Mouse (Mus musculus): ENCODE measurements around the gene Gas2l1. TPM values are rescaled to one million over a fixed set of nuclear protein-coding genes. Genes with fewer than 3 reads are reported as not detected.

Gene Gas2l1
- polyA plus RNA-seq, 1 experiment from 2014 or later: 34.4 TPM

DNA sequence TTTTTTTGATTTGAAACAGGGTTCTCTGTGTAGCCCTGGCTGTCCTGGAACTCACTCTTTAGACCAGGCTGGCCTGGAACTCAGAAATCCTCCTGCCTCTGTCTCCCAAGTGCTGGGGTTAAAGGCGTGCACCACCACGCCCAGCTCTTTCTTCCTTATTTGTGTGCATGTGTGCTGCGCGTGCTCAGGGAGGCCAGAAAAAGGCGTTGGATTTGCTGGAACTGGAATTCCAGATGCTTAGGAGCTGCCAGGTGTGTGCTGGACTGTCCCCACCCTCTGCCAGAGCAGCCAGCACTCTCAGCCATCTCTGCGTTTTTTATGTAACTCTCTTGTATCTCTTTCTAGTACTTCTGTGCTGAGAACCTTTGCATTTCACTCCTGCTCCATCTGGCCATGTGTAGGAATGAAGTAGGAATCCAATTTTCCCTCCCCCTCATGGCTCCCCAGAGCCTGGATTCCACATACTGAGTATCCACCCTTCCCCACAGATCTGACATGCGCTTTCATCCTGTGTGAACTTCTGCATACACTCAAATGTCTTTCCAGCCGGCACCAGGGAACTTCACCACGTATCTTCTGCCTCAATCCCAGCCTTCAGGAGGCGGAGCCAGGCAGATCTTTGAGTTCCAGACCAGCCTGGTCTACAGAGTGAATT lies 12.8 kb downstream of the Gas2l1 start:
- no peak for DNase-seq (ENCODE audit: low spot score)
- Histone ChIP-seq H3K9me3 (no peaks in the 10 kb centered on the region), H3K36me3 (no peaks in the 10 kb centered on the region), H3K4me1 (peaks cover 16% of the 10 kb centered on the region), H3K4me3 (no peak overlapping the region), H3K27ac (no peak overlapping the region), H3K27me3 (ENCODE audit: insufficient read depth, poor library complexity, severe bottlenecking) (peaks cover 36% of the 10 kb centered on the region)
- WGBS: 66% methylated on average over 10 of the region's 10 CpGs

GRCm38 (mm10) chr11:5051629-5052028 lies 13.5 kb downstream of the Gas2l1 start:
- Histone ChIP-seq H3K4me1 (peaks cover 14% of the 10 kb centered on the region), H3K27me3 (ENCODE audit: insufficient read depth, poor library complexity, severe bottlenecking) (peaks cover 29% of the 10 kb centered on the region), H3K27ac (no peak overlapping the region), H3K4me3 (no peak overlapping the region), H3K9me3 (no peaks in the 10 kb centered on the region), H3K36me3 (no peaks in the 10 kb centered on the region)
- WGBS: 82% methylated on average over 10 of the region's 10 CpGs
- DNase-seq (ENCODE audit: low spot score): no peak

DNA sequence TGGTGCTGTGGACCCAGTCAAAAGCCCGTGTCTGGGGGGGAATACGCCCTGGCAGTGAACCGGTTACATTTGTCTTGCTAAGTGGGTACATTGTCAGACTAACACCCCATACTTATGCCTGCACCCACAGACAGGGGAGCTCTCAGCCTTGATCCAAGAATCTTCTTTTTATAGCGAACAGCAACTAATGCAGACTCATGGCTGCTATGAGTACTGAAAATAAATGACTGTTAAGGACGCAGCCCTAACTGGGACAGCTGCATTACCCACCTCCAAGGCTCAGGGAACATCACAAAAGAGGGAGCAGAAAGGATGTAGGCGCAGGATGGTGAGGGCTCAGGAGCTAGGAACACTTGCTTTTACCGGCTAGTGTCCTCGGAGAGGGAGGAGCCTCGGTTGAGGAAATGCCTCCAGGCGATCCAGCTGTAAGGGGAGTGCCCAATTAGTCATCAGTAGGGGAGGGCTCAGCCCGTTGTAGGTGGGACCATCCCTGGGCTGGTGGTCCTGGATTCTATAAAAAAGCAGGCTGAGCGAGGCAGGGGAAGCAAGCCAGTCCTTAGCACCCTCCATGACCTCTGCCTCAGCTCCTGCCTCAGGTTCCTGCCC lies 18.7 kb downstream of the Gas2l1 start:
- Histone ChIP-seq H3K36me3 (peaks cover 18% of the 10 kb centered on the region), H3K4me3 (no peak overlapping the region), H3K9me3 (no peaks in the 10 kb centered on the region), H3K27ac (no peak overlapping the region), H3K4me1 (peaks cover 8% of the 10 kb centered on the region; the same call in 1 of the 2 replicates), H3K27me3 (ENCODE audit: insufficient read depth, poor library complexity, severe bottlenecking) (peaks cover 9% of the 10 kb centered on the region)
- no peak for DNase-seq (ENCODE audit: low spot score)
- WGBS: 45% methylated on average over 12 of the region's 12 CpGs

GRCm38 (mm10) chr11:5042645-5043381 lies 22.3 kb downstream of the Gas2l1 start:
- WGBS: 90% methylated on average over 8 of the region's 8 CpGs
- peaks cover 52% of the 10 kb centered on the region for H3K36me3 ChIP-seq

GRCm38 (mm10) chr11:5041144-5041780 lies 23.9 kb downstream of the Gas2l1 start:
- Histone ChIP-seq H3K4me3 (no peak overlapping the region), H3K27me3 (ENCODE audit: insufficient read depth, poor library complexity, severe bottlenecking) (no peaks in the 10 kb centered on the region), H3K36me3 (peaks cover 67% of the 10 kb centered on the region), H3K27ac (no peak overlapping the region), H3K9me3 (no peaks in the 10 kb centered on the region), H3K4me1 (peaks cover 18% of the 10 kb centered on the region)
- no peak for DNase-seq (ENCODE audit: low spot score)
- whole genome bisulfite sequencing: 64% methylated on average over 18 of the region's 18 CpGs

More at GRCm38 (mm10) chr11:5042645-5043381, 22.3 kb downstream of the Gas2l1 start:
- Histone ChIP-seq H3K4me3 (no peak overlapping the region), H3K27me3 (ENCODE audit: insufficient read depth, poor library complexity, severe bottlenecking) (no peaks in the 10 kb centered on the region), H3K4me1 (peaks cover 18% of the 10 kb centered on the region), H3K9me3 (no peaks in the 10 kb centered on the region), H3K27ac (no peak overlapping the region)
- DNase-seq (ENCODE audit: low spot score): no peak

- Histone ChIP-seq H3K36me3 (peaks cover 72% of the 10 kb centered on the region), H3K27ac (no peak overlapping the region), H3K4me1 (peaks cover 18% of the 10 kb centered on the region), H3K4me3 (no peak overlapping the region), H3K9me3 (no peaks in the 10 kb centered on the region), H3K27me3 (ENCODE audit: insufficient read depth, poor library complexity, severe bottlenecking) (no peaks in the 10 kb centered on the region)
- DNase-seq (ENCODE audit: low spot score): no peak
- 89% methylated on average over 5 of the region's 5 CpGs for WGBS
Observed at GRCm38 (mm10) chr11:5040585-5040984, 24.5 kb downstream of the Gas2l1 start.

DNA sequence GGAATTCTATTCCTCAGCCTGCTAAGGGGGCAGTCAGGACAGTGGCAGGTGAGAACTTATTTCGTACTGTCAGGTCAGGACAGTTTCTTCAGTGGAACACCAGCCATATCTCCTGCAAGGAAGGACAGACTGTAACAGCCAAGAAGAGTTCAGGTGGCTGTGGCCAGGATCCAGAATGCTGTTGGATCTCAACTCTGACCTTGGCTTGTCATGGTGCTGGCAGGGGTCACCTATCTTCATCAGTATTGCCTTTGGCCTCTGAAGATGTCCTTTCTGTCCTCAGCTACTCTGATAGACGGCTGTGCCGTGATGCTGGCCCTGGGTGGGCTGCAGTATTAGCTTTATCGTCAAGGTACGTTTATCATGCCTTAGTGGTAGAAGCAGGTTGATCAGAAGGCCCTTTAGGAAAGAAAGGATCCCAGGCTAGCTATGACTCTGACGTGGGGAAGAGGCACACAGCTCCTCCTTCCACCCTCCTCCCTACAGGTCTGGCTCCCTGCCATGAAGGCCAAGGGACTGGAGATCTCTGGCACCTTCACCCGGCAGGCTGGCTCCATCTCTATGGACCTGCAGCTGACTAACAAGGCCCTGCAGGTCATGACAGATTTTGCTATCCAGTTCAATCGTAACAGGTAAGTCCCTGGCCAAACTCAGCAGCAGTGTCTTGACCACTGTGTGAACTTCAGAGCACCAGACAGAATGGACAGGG lies 27.8 kb downstream of the Gas2l1 start:
- DNase-seq (ENCODE audit: low spot score): no peak
- Histone ChIP-seq H3K4me1 (peaks cover 18% of the 10 kb centered on the region), H3K27ac (no peak overlapping the region), H3K4me3 (no peak overlapping the region), H3K9me3 (no peaks in the 10 kb centered on the region), H3K36me3 (peaks cover 96% of the 10 kb centered on the region), H3K27me3 (ENCODE audit: insufficient read depth, poor library complexity, severe bottlenecking) (no peaks in the 10 kb centered on the region)
- WGBS: 83% methylated on average over 8 of the region's 8 CpGs

DNA sequence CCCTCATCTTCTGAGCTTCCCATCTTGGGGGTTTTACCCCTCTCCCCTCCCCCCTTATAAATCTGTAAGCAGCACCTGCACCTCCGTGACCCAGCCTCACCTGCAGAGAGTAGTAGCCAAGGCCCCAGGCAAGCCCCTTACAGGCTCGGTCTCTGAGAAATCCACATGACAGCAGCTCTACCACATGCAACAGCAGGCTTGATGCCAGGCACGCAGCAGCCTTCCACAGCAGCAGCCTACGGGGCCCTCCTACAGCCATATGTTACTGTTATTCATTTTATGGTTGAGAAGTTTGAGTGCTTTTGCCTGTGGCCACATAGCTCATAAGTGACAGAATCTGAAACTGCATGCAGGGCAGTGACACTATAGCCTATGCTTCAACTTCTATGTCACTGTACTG lies 29.7 kb downstream of the Gas2l1 start:
- Histone ChIP-seq H3K27ac (no peak overlapping the region), H3K4me1 (peaks cover 1% of the 10 kb centered on the region; the same call in 1 of the 2 replicates), H3K27me3 (ENCODE audit: insufficient read depth, poor library complexity, severe bottlenecking) (no peaks in the 10 kb centered on the region), H3K4me3 (no peak overlapping the region), H3K9me3 (no peaks in the 10 kb centered on the region), H3K36me3 (peaks cover 99% of the 10 kb centered on the region)
- WGBS: 88% methylated on average over 4 of the region's 4 CpGs
- no peak for DNase-seq (ENCODE audit: low spot score)

DNA sequence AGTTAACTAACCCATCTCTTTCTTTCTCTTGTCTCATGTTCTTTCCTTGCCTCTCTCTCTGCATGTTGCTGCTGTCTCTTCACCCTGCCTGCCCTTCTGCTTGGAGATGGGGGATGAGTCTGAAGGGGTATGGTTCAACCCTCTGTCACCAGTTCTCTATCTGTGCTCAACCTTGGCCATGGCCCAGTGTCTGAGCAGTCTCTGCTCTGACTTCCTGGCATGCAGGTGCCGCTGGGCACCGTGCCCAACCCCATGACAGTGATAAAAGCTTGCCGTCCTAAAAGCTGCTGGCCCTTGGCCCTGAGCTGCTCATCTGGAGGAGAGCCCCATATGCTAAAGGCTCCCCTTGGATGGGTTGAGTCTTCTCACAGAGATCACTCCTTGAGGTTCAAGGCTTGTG lies 32.0 kb downstream of the Gas2l1 start:
- Histone ChIP-seq H3K4me3 (no peak overlapping the region), H3K27me3 (ENCODE audit: insufficient read depth, poor library complexity, severe bottlenecking) (no peaks in the 10 kb centered on the region), H3K36me3 (peaks cover 97% of the 10 kb centered on the region), H3K4me1 (no peaks in the 10 kb centered on the region), H3K27ac (no peak overlapping the region), H3K9me3 (no peaks in the 10 kb centered on the region)
- no peak for DNase-seq (ENCODE audit: low spot score)
- 81% methylated on average over 3 of the region's 3 CpGs for WGBS

DNA sequence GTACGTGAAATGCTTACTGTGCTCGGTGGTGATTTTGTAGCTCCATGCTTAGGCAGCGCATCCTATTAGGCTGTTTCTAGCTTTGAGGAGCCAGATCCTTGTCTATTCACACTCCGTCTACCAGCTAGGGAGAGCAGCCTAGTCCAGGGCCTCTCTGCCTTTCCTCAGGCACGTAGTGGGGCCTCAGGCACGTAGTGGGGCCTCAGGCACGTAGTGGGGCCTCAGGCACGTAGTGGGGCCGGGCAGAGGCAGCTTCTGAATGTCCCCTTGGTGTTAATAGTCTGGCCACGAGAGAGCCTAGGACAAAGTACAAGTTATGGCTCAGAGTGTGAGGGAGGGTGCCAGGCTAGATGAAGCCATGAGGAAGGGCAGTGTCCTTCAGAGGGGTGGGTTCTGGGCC lies 32.4 kb downstream of the Gas2l1 start:
- WGBS: 93% methylated on average over 10 of the region's 10 CpGs
- no peaks in the 10 kb centered on the region for H3K9me3 ChIP-seq
- H3K27ac ChIP-seq: no peak overlapping the region
- no peaks in the 10 kb centered on the region for H3K27me3 ChIP-seq (ENCODE audit: insufficient read depth, poor library complexity, severe bottlenecking)
- no peak overlapping the region for H3K4me3 ChIP-seq
- H3K36me3 ChIP-seq: peaks cover 97% of the 10 kb centered on the region
- no peak for DNase-seq (ENCODE audit: low spot score)
- H3K4me1 ChIP-seq: no peaks in the 10 kb centered on the region

DNA sequence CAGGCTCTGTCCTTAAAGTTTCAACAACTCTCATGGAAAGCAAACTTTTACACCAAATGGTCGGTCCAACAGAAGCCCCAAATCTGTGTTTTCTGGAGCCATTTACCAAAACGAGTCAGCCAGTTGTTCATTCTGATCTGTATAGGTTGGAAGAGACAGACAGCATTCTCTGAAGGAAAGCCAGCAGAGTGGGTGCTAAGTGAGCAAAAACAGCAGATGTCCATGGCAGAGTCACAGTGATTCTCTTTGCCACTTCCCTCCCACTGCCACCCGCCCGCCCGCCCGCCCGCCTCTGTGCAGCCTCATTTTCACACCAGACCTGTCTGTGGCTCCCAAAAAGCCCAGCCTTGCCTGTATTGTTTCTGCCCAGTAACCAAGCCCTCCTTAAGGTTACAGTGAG lies 36.9 kb downstream of the Gas2l1 start:
- Histone ChIP-seq H3K4me3 (no peak overlapping the region), H3K9me3 (no peaks in the 10 kb centered on the region), H3K27ac (no peak overlapping the region), H3K4me1 (no peaks in the 10 kb centered on the region), H3K27me3 (ENCODE audit: insufficient read depth, poor library complexity, severe bottlenecking) (no peaks in the 10 kb centered on the region), H3K36me3 (peaks cover 96% of the 10 kb centered on the region)
- no peak for DNase-seq (ENCODE audit: low spot score)
- WGBS: 89% methylated on average over 7 of the region's 7 CpGs

DNA sequence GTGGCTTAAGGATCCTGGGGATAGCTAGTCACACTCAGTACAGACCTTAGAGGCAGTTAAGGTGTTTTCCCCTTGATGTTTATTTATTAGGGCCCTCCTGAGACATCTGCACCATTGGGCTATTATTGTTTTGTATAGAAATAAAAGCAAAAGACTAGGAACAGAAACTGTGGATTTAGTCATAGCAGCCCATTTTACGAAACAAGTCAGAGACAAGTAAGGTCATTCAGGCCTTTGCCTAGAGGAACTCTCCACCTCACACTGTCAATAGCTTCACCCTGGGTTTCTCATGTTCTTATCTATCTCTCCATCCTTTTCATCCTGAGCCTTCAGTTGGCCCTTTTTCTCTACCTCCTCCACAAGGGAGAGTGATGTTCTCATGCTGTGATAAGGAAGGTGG lies 40.0 kb downstream of the Gas2l1 start:
- H3K36me3 ChIP-seq: peaks cover 82% of the 10 kb centered on the region
- H3K4me3 ChIP-seq: no peak overlapping the region
- no peak for DNase-seq (ENCODE audit: low spot score)
- H3K9me3 ChIP-seq: no peaks in the 10 kb centered on the region
- 90% methylated on average over 1 of the region's 1 CpGs for WGBS
- H3K27me3 ChIP-seq (ENCODE audit: insufficient read depth, poor library complexity, severe bottlenecking): no peaks in the 10 kb centered on the region
- no peak overlapping the region for H3K27ac ChIP-seq
- H3K4me1 ChIP-seq: no peaks in the 10 kb centered on the region

All from heart, embryonic 10.5 days (tissue).